Mouse (Mus musculus) CD8-positive naive resting alpha-beta T cell, adult 2 months (primary cell): ENCODE data around the gene Tnnt3.

Experiments
- DNase-seq, 2 experiments: peaks; one replicate each; pipeline ENCODE4 v3.0.0; 2022; ENCODE audit warnings: low read depth in 2 of 2, low spot score in 2 of 2

Gene Tnnt3

GRCm38 (mm10) chr7:142538766-142539165, 40.1 kb downstream of the Tnnt3 start:
- DNase-seq: no peak

DNA sequence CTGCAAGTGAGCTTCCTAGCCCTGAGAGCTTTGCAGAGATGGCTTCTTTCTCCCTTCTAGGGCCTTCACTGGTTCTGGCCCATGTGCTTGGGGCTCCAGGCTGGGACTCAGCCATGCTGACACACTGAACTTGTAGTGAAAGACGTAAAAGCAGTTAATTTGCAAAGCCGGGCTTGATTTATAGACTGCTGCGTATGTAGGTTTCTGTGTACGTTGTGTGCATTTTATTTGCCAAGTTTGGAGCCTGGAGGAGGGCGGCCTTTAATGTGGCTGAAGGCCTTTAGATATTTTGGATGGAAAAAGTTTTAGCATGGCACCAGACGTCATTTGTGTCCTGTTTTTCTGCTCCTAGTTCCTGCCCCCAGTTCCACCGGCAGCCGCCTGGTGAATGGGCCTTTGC, 41.2 kb downstream of the Tnnt3 start:
- no peak for DNase-seq

- no peak for DNase-seq
Observed at GRCm38 (mm10) chr7:142542771-142543303, 44.2 kb downstream of the Tnnt3 start.

DNA sequence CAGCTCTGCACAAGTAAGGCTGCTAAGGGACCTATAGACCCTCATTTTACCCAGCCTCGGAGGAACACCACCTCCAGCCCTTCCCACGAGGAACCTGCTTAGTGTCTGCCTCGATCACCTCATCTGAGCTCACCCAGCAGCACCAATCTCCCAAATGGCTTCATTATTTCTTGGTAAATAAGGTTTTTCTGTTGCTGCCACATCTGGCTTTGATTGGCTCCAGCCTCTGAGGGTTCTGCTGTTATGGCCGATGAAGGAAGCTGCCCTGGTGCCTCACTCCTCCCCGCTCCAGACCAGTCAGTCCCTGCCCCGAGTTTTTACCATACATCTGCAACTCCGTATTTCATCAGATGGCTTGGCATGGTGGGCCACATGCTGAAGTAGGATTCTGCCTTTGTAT, 47.3 kb downstream of the Tnnt3 start:
- DNase-seq: no peak

GRCm38 (mm10) chr7:142547874-142548273, 49.2 kb downstream of the Tnnt3 start:
- no peak for DNase-seq

- no peak for DNase-seq
Observed at GRCm38 (mm10) chr7:142548706-142549105, 50.1 kb downstream of the Tnnt3 start.

DNA sequence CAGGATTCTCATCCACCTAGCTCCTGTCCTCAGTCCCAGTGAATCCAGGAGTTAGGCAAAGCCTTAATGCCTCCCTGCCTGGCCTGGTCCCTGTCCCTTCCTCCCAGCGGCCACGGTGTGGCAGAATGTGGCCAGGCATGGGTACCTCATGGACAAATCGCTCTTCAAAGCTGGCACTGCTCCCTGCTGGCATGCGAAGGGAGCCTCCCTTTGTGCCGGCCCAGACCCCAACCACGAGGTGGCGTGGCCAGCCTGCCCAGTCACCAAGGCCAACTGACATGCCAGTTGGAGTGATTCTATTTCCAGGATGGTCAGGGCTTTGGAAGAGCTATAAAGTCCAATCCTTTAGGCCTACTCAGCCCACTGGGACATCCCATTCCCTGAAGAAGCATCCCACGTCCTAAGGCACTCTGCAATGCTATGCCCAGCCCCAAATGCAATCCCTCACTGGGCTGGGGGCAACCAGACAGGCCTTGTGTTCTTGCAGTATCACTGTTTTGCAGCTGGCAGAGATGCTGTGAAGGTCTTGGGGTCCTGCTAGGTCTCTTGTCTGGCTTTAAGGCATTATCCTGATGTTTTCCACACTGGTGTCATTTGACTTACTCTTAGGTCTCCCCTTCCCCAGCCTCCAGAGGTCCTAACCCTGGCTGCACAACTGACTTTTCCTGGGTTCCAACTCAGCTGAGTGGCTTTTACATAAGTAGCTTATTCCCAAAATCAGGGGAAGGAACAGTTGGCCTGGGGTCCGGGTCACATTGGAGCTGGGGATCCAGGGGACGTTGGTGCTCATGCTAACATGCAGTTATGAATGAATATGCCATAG, 51.5 kb downstream of the Tnnt3 start:
- no peak for DNase-seq

GRCm38 (mm10) chr7:142550935-142551373, 52.3 kb downstream of the Tnnt3 start:
- DNase-seq: no peak

- DNase-seq: no peak
Observed at GRCm38 (mm10) chr7:142551691-142552090, 53.1 kb downstream of the Tnnt3 start.

DNA sequence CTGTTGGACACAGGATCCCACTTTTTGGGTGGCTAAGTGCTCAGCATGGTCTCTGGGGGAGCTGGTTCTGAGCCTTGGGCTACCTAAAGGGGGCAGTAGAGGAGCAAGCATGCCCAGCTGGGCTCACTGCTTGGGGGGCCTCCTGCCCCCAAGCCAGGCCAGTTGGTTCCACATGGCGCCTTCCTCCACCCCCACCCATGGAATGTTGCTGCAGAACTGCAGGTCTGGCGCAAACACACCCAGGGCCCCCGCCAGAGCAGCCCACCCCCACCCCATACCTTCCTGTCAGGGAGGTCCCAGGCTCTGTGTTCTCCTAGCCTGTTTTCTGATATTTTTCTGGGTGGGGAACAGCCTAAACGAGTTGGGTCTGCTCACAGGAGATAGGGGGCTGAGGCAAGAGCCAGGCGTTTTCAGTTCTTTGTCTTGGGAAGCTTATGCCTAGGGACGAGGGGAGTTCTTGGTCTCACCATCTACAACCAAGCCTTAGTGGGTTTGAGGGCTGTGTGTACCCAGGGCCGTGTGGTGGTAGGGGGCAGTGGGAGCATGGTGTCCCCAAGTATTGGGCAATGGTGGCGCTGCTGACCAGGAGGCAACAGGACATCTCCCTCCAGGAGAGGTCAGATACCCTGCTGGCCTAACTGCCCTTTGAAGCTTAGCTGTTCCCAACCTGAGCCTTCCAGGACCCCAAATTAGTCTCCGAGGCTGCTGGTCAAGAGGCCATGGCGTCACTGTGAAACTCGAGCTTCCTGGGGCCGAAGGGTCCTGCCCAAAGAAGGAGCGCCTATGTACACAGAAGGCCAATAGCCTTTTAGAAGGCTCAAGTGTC, 54.2 kb downstream of the Tnnt3 start:
- DNase-seq: no peak

DNA sequence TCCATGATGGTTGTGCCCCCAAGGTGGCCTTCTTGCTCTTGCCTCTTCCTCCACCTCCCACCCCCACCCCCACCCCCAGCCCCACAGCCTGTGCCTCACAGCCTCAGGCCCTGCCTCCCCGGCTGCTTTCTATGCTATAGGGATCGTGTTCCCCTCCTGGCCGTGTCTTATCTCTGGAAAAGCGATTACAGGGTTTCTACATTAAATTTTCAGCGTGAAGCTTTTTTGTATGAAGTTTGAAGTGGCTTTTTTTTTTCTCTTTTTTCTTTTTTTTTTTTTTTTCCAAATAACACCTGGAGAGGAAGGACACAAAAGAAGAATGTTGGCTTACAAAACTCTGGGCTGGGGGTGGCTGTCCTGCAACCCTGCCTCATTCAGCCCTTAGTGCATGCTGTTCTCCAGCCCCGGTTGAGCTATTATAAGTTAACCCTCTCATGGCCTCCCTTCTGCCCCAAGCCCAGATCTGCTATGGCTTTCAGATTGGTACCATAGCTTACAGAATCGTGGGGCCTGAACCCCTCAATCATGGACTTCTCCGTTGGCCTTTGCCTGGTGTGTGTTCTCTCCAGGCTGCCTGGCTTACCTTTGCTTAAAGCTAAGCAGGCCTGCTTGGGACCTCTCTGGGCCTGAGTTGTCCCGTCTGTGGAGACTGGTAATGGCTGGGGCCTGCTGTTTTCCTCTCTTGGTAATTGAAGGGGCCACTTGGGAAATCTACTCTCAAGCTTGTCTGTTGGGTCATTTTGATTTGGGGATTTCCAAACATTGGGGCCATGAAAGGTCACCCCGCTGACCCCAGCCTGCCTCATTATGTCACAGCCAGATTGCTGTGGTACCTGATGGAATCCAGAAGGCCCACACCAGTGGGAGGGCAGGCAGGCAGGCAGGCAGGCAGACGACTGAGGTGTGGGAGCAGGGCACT, 55.0 kb downstream of the Tnnt3 start:
- DNase-seq: no peak

GRCm38 (mm10) chr7:142554625-142555024, 56.0 kb downstream of the Tnnt3 start:
- no peak for DNase-seq

DNA sequence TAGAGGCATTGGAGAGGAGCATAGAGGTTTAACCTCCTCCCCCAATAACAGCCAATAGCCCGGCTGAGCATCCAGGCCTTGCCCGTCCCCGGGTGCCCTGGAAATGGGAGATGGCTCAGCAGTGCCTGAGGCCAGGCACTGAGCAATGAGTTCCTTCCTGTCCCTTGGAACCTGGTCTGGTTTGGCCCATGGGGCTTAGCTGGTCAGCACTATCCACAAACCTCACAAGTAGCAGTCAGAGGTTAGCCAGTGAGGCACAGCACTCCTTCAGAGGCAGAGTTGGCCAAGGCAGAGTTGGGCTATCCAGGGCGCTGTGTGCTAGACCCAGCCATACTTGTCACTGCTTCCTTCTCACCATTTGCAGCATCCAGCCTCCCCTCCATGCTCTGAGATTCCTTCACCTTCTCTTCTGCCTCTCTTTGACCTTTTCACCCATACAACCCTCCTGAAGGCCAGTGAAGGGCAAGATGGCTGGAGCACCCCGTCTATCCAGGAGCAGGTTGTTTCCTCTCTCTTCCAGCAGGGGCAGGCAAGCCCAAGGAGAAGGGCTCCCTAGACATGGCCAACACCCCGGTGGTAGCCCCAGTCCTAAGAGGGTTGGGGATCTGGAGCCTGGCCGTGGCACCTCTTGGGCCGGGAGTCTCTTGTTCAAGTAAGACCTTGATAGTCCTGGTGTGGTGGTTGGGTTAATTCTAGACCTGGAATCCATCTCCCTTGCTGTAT, 56.9 kb downstream of the Tnnt3 start:
- no peak for DNase-seq

GRCm38 (mm10) chr7:142556089-142556476, 57.4 kb downstream of the Tnnt3 start:
- no peak for DNase-seq

DNA sequence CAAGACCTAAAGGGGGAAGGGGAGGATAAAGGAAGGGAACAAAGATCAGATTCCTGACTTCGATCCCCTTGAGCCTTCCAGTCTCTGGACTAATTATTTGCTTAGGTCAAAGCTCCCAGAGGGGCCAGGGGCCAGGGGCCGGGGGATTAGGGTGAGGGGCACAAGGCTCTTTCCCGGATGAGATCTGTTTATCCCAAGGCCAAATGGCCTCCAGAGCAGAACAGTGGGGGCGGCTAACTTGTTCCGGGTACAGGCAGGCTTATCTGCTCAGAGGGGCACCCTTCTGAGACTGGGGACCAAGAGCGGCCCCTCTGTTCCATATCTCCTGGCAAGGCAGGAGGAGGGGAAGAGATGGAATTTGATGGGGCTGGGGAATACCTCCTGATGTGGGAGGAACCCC, 59.1 kb downstream of the Tnnt3 start:
- no peak for DNase-seq

DNA sequence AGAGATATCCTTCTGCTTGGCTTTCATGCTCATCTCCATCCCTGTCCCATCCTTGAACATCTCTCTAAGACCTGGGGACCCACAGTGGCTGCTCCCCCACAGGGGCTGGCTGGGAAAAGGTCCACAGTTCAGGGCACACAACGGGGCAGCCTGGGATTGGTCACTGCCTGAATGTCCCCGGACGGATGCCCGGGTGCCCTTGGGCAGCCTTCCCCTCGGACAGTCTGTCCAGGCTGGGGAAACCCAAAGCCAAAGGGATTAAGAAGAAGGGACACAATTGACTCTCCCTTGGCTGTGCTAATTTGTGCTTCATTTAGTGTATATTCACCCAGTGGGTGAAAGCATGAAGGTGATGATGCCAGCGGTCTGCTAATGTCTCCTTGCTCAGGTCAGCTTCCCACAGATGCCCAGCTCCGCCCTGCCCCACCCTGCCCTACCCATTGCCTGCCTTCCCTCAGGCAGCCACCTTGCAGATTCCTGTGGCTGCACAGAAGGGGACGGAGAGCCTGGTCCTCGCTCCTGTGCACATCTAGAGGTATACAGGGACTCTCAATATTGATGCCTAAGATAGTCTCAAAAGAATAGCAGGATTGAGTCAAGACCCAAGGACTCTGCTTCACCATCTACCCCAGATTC, 60.0 kb downstream of the Tnnt3 start:
- no peak for DNase-seq

- no peak for DNase-seq
Observed at GRCm38 (mm10) chr7:142559651-142560175, 61.1 kb downstream of the Tnnt3 start.

DNA sequence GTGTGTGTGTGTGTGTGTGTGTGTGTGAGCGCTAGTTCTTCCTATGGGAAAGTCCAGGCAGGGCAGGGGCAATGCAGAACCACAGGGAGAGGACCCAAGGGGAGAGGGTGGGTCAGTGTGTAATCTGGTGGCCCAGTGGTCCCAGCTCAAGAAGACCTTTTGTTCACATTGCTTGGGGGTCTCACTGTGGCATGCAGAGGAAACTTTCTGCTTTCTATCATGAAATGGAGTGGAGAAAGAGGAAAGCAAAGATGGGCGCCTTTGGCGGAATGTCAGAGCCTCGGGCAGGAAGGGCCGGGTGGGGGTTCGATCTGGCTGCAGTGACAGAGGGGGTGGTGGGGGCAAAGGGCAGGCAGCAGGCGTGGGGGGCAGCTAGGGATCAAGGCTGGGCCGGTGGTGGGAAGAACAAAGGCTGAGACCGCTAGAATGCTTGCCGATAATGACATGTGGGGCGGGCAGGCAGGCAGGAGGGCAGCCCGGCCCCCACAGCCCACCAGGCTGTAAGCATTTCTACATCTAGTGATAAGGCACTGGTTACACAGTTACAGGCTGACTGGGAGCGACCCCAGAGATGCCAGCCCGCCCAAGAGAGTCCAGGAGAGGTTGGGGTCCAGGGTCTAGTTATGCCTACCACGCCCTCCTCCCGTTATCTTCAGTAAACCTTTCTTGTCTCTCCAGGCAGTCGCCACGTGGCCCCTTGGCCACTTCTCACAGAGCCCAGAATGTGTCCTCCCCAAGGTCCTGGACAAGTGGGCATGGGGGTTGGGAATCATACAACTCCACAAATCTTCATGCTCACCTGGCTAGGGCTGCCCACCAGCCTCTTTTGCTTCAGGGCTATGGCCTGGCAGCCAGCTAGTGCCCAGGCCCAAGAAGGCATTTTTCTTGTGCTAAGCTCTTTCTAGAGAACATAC, 62.6 kb downstream of the Tnnt3 start:
- no peak for DNase-seq
